Mouse (Mus musculus): ENCODE measurements around the gene Cd47. TPM values are rescaled to one million over a fixed set of nuclear protein-coding genes. Genes with fewer than 3 reads are reported as not detected.
"Not testable (repeated sequence)": the region's sequence is repeated elsewhere in the genome, so short reads cannot be mapped to it uniquely, and the experiment has no call there.

Cd47 gene
- polyA plus RNA-seq, 2 experiments from 2014 or later: 296 to 343 TPM

- ATAC-seq: peak; percentile 67
These were observed 9.5 kb upstream of the Cd47 start for GRCm38 (mm10) chr16:49790575-49791465.

GRCm38 (mm10) chr16:49792446-49792878 lies 7.9 kb upstream of the Cd47 start:
- ATAC-seq: no peak

GRCm38 (mm10) chr16:49793596-49793995 lies 6.7 kb upstream of the Cd47 start:
- peak; percentile 20 for ATAC-seq

- ATAC-seq: no peak
These were observed 4.1 kb upstream of the Cd47 start for GRCm38 (mm10) chr16:49796271-49796670.

- peak; percentile 41 for ATAC-seq
These were observed 3.4 kb upstream of the Cd47 start for GRCm38 (mm10) chr16:49796954-49797353.

- ATAC-seq: peak; percentile 30
These were observed 1.5 kb upstream of the Cd47 start for GRCm38 (mm10) chr16:49798790-49799189.

GRCm38 (mm10) chr16:49800996-49801395 lies 663 bp downstream of the Cd47 start:
- no peak for ATAC-seq

GRCm38 (mm10) chr16:49801399-49801798 lies 1.1 kb downstream of the Cd47 start:
- ATAC-seq: peak; percentile 57

GRCm38 (mm10) chr16:49802993-49803392 lies 2.7 kb downstream of the Cd47 start:
- no peak for ATAC-seq

GRCm38 (mm10) chr16:49803932-49804461 lies 3.7 kb downstream of the Cd47 start:
- ATAC-seq: no peak

GRCm38 (mm10) chr16:49806920-49807319 lies 6.6 kb downstream of the Cd47 start:
- peak; percentile 63 for ATAC-seq

- peak; percentile 79 for ATAC-seq
These were observed 7.1 kb downstream of the Cd47 start for GRCm38 (mm10) chr16:49807419-49807841.

GRCm38 (mm10) chr16:49807862-49808430 lies 7.6 kb downstream of the Cd47 start:
- no peak for ATAC-seq

GRCm38 (mm10) chr16:49811897-49812296 lies 11.6 kb downstream of the Cd47 start:
- no peak for ATAC-seq

GRCm38 (mm10) chr16:49812821-49813616 lies 12.7 kb downstream of the Cd47 start:
- no peak for ATAC-seq

GRCm38 (mm10) chr16:49814419-49814818 lies 14.1 kb downstream of the Cd47 start:
- ATAC-seq: no peak

GRCm38 (mm10) chr16:49816889-49817288 lies 16.6 kb downstream of the Cd47 start:
- no peak for ATAC-seq

GRCm38 (mm10) chr16:49818146-49818545 lies 17.8 kb downstream of the Cd47 start:
- ATAC-seq: no peak

GRCm38 (mm10) chr16:49818627-49819026 lies 18.3 kb downstream of the Cd47 start:
- ATAC-seq: peak; percentile 97

- no peak for ATAC-seq
These were observed 19.2 kb downstream of the Cd47 start for GRCm38 (mm10) chr16:49819494-49819893.

- ATAC-seq: not testable (repeated sequence)
These were observed 30.6 kb downstream of the Cd47 start for GRCm38 (mm10) chr16:49830911-49831310.

- no peak for ATAC-seq
These were observed 32.0 kb downstream of the Cd47 start for GRCm38 (mm10) chr16:49832339-49832738.

Measured in activated CD4-positive, CD25-positive, alpha-beta regulatory T cell, adult 4 months (primary cell).